Mouse (Mus musculus) left cerebral cortex, adult 2 months (tissue): ENCODE data around the gene Chst13. TPM values are rescaled to one million over a fixed set of nuclear protein-coding genes. Genes with fewer than 3 reads are reported as not detected.

ENCODE experiments used
- DNase-seq, 2 experiments: peaks; one replicate each; pipeline ENCODE4 v3.0.0; 2021 to 2022; ENCODE audit warnings: low spot score in 2 of 2, mixed read lengths in 1 of 2; ENCODE audit errors: extremely low spot score in 1 of 2
- H3K27ac ChIP-seq: fragments of 200-600 bp; 2 replicates; pipeline ENCODE4 v1.8.1; 2022
- H3K4me3 ChIP-seq: fragments of 200-600 bp; 2 replicates; pipeline ENCODE4 v1.8.1; 2022
- CTCF ChIP-seq: fragments of 200-600 bp; IDR thresholded peaks from 2 replicates; pipeline ENCODE4 v1.8.1; 2022; ENCODE audit warnings: antibody characterized with exemption, mild to moderate bottlenecking, moderate library complexity
- intact Hi-C: fragments of 180-260 bp; cut with DNase I; formaldehyde crosslinking; loops from one replicate; pipeline ENCODE4 v1.15.1; 2025
- long read RNA-seq, 2 experiments: library from polyadenylated mRNA; stranded (forward); transcript quantifications; one replicate each; pipeline ENCODE4 v2.0.0; 2021; ENCODE audit warnings: borderline mapping rate in 2 of 2
- total RNA-seq, 2 experiments: library from RNA; stranded (reverse); gene quantifications; 2 replicates each; pipeline ENCODE4 v1.2.3; 2021

Chst13 gene
- not detected for total RNA-seq
- long read RNA-seq, experiment 1, partial matches to known transcripts, result 0 of 1 reads
- long read RNA-seq, experiment 1, other reads (novel, unspliced or antisense), result 0 of 1 reads
- long read RNA-seq, experiment 2, result 0 reads

GRCm38 (mm10) chr6:90324991-90325390, at the start of gene Chst13:
TSS of gene Chst13 (minus strand) at chr6:90325185.
- Histone ChIP-seq H3K4me3 (no peak within 1 kb of the TSS), H3K27ac (no peak within 1 kb of the TSS)
- no peak for DNase-seq
- intact Hi-C loops, result no loop called here
- TF ChIP-seq CTCF, result no peak

- no peak overlapping the region for H3K27ac ChIP-seq
- no peak overlapping the region for H3K4me3 ChIP-seq
- DNase-seq, result no peak
- intact Hi-C loops, result loop anchor here (5.0 kb wide), 1 partner anchor 48 kb away; no protein-coding TSS in a partner anchor
- TF ChIP-seq CTCF, result no peak
Observed at GRCm38 (mm10) chr6:90374647-90375046, 49.7 kb upstream of the Chst13 start.

- intact Hi-C loops, result loop anchor here (5.0 kb wide), 1 partner anchor 52 kb away; no protein-coding TSS in a partner anchor
- peak; percentile 37 to 47 for DNase-seq
- peak overlapping the region; percentile 94 for H3K4me3 ChIP-seq
- peak overlapping the region; percentile 89 for H3K27ac ChIP-seq
- TF ChIP-seq CTCF, result no peak; the same call in 1 of the 2 replicates
Observed at GRCm38 (mm10) chr6:90369725-90370553, 45.0 kb upstream of the Chst13 start.

GRCm38 (mm10) chr6:90368976-90369724, 44.2 kb upstream of the Chst13 start, which contains the start of gene Zxdc:
TSS of gene Zxdc (plus strand) at chr6:90369492.
- intact Hi-C loops, result no loop called here
- no peak for TF ChIP-seq CTCF
- peak within 1 kb of the TSS; percentile 89 for H3K27ac ChIP-seq

GRCm38 (mm10) chr6:90363301-90363700, 38.3 kb upstream of the Chst13 start:
- TF ChIP-seq CTCF, result no peak
- no peak overlapping the region for H3K4me3 ChIP-seq
- DNase-seq, result no peak
- intact Hi-C loops, result no loop called here
- no peak overlapping the region for H3K27ac ChIP-seq

More at GRCm38 (mm10) chr6:90368976-90369724, 44.2 kb upstream of the Chst13 start, which contains the start of gene Zxdc:
- peak within 1 kb of the TSS; percentile 94 for H3K4me3 ChIP-seq
- peak; percentile 100 for DNase-seq

GRCm38 (mm10) chr6:90360922-90361614, 36.1 kb upstream of the Chst13 start:
- Histone ChIP-seq H3K4me3 (no peak overlapping the region), H3K27ac (no peak overlapping the region)
- DNase-seq, result no peak
- intact Hi-C loops, result no loop called here
- TF ChIP-seq CTCF, result no peak

GRCm38 (mm10) chr6:90360024-90360781, 35.2 kb upstream of the Chst13 start:
- TF ChIP-seq CTCF, result no peak
- Histone ChIP-seq H3K4me3 (no peak overlapping the region), H3K27ac (no peak overlapping the region)
- no peak for DNase-seq
- intact Hi-C loops, result no loop called here

- intact Hi-C loops, result no loop called here
- TF ChIP-seq CTCF, result no peak
- Histone ChIP-seq H3K27ac (no peak overlapping the region), H3K4me3 (no peak overlapping the region)
- DNase-seq, result no peak
Observed at GRCm38 (mm10) chr6:90359445-90359844, 34.5 kb upstream of the Chst13 start.

GRCm38 (mm10) chr6:90358142-90358541, 33.2 kb upstream of the Chst13 start:
- Histone ChIP-seq H3K4me3 (no peak overlapping the region), H3K27ac (no peak overlapping the region)
- intact Hi-C loops, result no loop called here
- TF ChIP-seq CTCF, result no peak
- DNase-seq, result no peak

- Histone ChIP-seq H3K27ac (no peak overlapping the region), H3K4me3 (no peak overlapping the region)
- intact Hi-C loops, result no loop called here
- TF ChIP-seq CTCF, result no peak
- no peak for DNase-seq
Observed at GRCm38 (mm10) chr6:90350011-90350410, 25.0 kb upstream of the Chst13 start.

- no peak overlapping the region for H3K27ac ChIP-seq
- DNase-seq, result no peak
- intact Hi-C loops, result no loop called here
- TF ChIP-seq CTCF, result no peak
- H3K4me3 ChIP-seq, result no peak overlapping the region
Observed at GRCm38 (mm10) chr6:90348500-90348899, 23.5 kb upstream of the Chst13 start.
